Mouse (Mus musculus): ENCODE results near the gene Klhdc8a. TPM values are rescaled to one million over a fixed set of nuclear protein-coding genes. Genes with fewer than 3 reads are reported as not detected.
A peak's percentile ranks its signal among the peaks of the same experiment; 100 is the strongest.

The Klhdc8a gene
- polyA plus RNA-seq, 1 experiment from 2014 or later = 10.7 TPM

- no peak overlapping the region for H3K4me3 ChIP-seq
- H3K4me2 ChIP-seq = no peak overlapping the region
- H3K4me1 ChIP-seq = peaks cover 65% of the 10 kb centered on the region
- H3K9me3 ChIP-seq = no peaks in the 10 kb centered on the region
- no peak for ATAC-seq (replicated peaks)
- no peak overlapping the region for H3K27ac ChIP-seq
- H3K36me3 ChIP-seq (replicated peaks) = no peaks in the 10 kb centered on the region
- 51% methylated on average over 21 of the region's 21 CpGs for WGBS
- no peaks in the 10 kb centered on the region for H3K27me3 ChIP-seq (replicated peaks)
- H3K9ac ChIP-seq = no peak overlapping the region
Observed at GRCm38 (mm10) chr1:132292318-132293129, 5.9 kb upstream of the Klhdc8a start.

GRCm38 (mm10) chr1:132295506-132295905, 2.9 kb upstream of the Klhdc8a start:
- Histone ChIP-seq H3K36me3 (replicated peaks) (no peaks in the 10 kb centered on the region), H3K9me3 (no peaks in the 10 kb centered on the region), H3K4me2 (no peak overlapping the region), H3K4me1 (peaks cover 66% of the 10 kb centered on the region), H3K9ac (no peak overlapping the region), H3K27me3 (replicated peaks) (no peaks in the 10 kb centered on the region), H3K27ac (peak overlapping the region; percentile 57), H3K4me3 (no peak overlapping the region)
- 55% methylated on average over 7 of the region's 7 CpGs for WGBS
- peak; percentile 38; the same call in 1 of the 2 replicates for ATAC-seq (replicated peaks)

- H3K27ac ChIP-seq = no peak overlapping the region
Observed at GRCm38 (mm10) chr1:132296051-132296450, 2.4 kb upstream of the Klhdc8a start.

GRCm38 (mm10) chr1:132298801-132299464, 507 bp downstream of the Klhdc8a start:
- no peaks in the 10 kb centered on the region for H3K27me3 ChIP-seq (replicated peaks)
- peak overlapping the region; percentile 97 for H3K4me2 ChIP-seq
- peak overlapping the region; percentile 90 for H3K27ac ChIP-seq
- WGBS = under 1% methylated on average over 69 of the region's 71 CpGs
- H3K4me3 ChIP-seq = peak overlapping the region; percentile 69
- peak; percentile 70 for ATAC-seq (replicated peaks)
- H3K36me3 ChIP-seq (replicated peaks) = no peaks in the 10 kb centered on the region
- no peaks in the 10 kb centered on the region for H3K9me3 ChIP-seq
- peak overlapping the region; percentile 89 for H3K9ac ChIP-seq
- peaks cover 67% of the 10 kb centered on the region for H3K4me1 ChIP-seq

More at GRCm38 (mm10) chr1:132296051-132296450, 2.4 kb upstream of the Klhdc8a start:
- H3K4me3 ChIP-seq = no peak overlapping the region
- H3K9ac ChIP-seq = no peak overlapping the region
- H3K4me1 ChIP-seq = peaks cover 62% of the 10 kb centered on the region
- H3K4me2 ChIP-seq = no peak overlapping the region
- no peaks in the 10 kb centered on the region for H3K36me3 ChIP-seq (replicated peaks)
- 65% methylated on average over 3 of the region's 3 CpGs for WGBS
- no peaks in the 10 kb centered on the region for H3K9me3 ChIP-seq
- no peaks in the 10 kb centered on the region for H3K27me3 ChIP-seq (replicated peaks)
- ATAC-seq (replicated peaks) = no peak

GRCm38 (mm10) chr1:132299744-132300143, 1.3 kb downstream of the Klhdc8a start:
- ATAC-seq (replicated peaks) = no peak
- Histone ChIP-seq H3K4me2 (peak overlapping the region; percentile 97), H3K4me3 (peak overlapping the region; percentile 69), H3K27ac (0 out of 2 replicates have a peak overlapping the region, but pooled peaks have one; percentile 90), H3K9me3 (no peaks in the 10 kb centered on the region), H3K4me1 (peaks cover 67% of the 10 kb centered on the region), H3K27me3 (replicated peaks) (no peaks in the 10 kb centered on the region), H3K36me3 (replicated peaks) (no peaks in the 10 kb centered on the region), H3K9ac (no peak overlapping the region)
- 87% methylated on average over 5 of the region's 5 CpGs for WGBS

- no peak overlapping the region for H3K4me3 ChIP-seq
- H3K9me3 ChIP-seq = no peaks in the 10 kb centered on the region
- no peaks in the 10 kb centered on the region for H3K27me3 ChIP-seq (replicated peaks)
- no peak for ATAC-seq (replicated peaks)
- peaks cover 54% of the 10 kb centered on the region for H3K4me1 ChIP-seq
- no peaks in the 10 kb centered on the region for H3K36me3 ChIP-seq (replicated peaks)
- no peak overlapping the region for H3K9ac ChIP-seq
- H3K4me2 ChIP-seq = peak overlapping the region; percentile 97
- H3K27ac ChIP-seq = no peak overlapping the region
- 79% methylated on average over 5 of the region's 5 CpGs for WGBS
Observed at GRCm38 (mm10) chr1:132301242-132301641, 2.8 kb downstream of the Klhdc8a start.

- H3K27me3 ChIP-seq (replicated peaks) = no peaks in the 10 kb centered on the region
- H3K4me2 ChIP-seq = no peak overlapping the region
- peaks cover 50% of the 10 kb centered on the region for H3K4me1 ChIP-seq
- H3K9ac ChIP-seq = no peak overlapping the region
- 89% methylated on average over 9 of the region's 9 CpGs for WGBS
- H3K27ac ChIP-seq = no peak overlapping the region
- no peak for ATAC-seq (replicated peaks)
- H3K36me3 ChIP-seq (replicated peaks) = no peaks in the 10 kb centered on the region
- no peaks in the 10 kb centered on the region for H3K9me3 ChIP-seq
- H3K4me3 ChIP-seq = no peak overlapping the region
Observed at GRCm38 (mm10) chr1:132302341-132302866, 4.0 kb downstream of the Klhdc8a start.

GRCm38 (mm10) chr1:132304618-132305214, 6.3 kb downstream of the Klhdc8a start:
- Histone ChIP-seq H3K27ac (no peak overlapping the region), H3K9ac (no peak overlapping the region), H3K4me3 (no peak overlapping the region), H3K27me3 (replicated peaks) (no peaks in the 10 kb centered on the region), H3K4me1 (peaks cover 32% of the 10 kb centered on the region), H3K4me2 (no peak overlapping the region), H3K9me3 (no peaks in the 10 kb centered on the region), H3K36me3 (replicated peaks) (no peaks in the 10 kb centered on the region)
- ATAC-seq (replicated peaks) = no peak
- WGBS = 61% methylated on average over 9 of the region's 9 CpGs

GRCm38 (mm10) chr1:132306160-132306559, 7.7 kb downstream of the Klhdc8a start:
- peaks cover 23% of the 10 kb centered on the region for H3K4me1 ChIP-seq
- no peaks in the 10 kb centered on the region for H3K36me3 ChIP-seq (replicated peaks)
- H3K9me3 ChIP-seq = no peaks in the 10 kb centered on the region
- no peak overlapping the region for H3K27ac ChIP-seq
- no peak for ATAC-seq (replicated peaks)
- no peak overlapping the region for H3K4me2 ChIP-seq
- no peak overlapping the region for H3K4me3 ChIP-seq
- H3K9ac ChIP-seq = no peak overlapping the region
- H3K27me3 ChIP-seq (replicated peaks) = no peaks in the 10 kb centered on the region
- 49% methylated on average over 4 of the region's 4 CpGs for WGBS

- Histone ChIP-seq H3K36me3 (replicated peaks) (no peaks in the 10 kb centered on the region), H3K9me3 (no peaks in the 10 kb centered on the region), H3K4me3 (no peak overlapping the region), H3K27ac (no peak overlapping the region), H3K9ac (no peak overlapping the region), H3K4me1 (peaks cover 16% of the 10 kb centered on the region), H3K4me2 (no peak overlapping the region), H3K27me3 (replicated peaks) (no peaks in the 10 kb centered on the region)
- WGBS = 25% methylated on average over 4 of the region's 4 CpGs
- no peak for ATAC-seq (replicated peaks)
Observed at GRCm38 (mm10) chr1:132306808-132307207, 8.4 kb downstream of the Klhdc8a start.

GRCm38 (mm10) chr1:132307962-132308361, 9.5 kb downstream of the Klhdc8a start:
- Histone ChIP-seq H3K4me1 (0 out of 2 replicates have a peak, but pooled peaks cover 7% of the 10 kb centered on the region), H3K4me3 (no peak overlapping the region), H3K27me3 (replicated peaks) (no peaks in the 10 kb centered on the region), H3K36me3 (replicated peaks) (no peaks in the 10 kb centered on the region), H3K4me2 (no peak overlapping the region), H3K27ac (no peak overlapping the region), H3K9me3 (no peaks in the 10 kb centered on the region), H3K9ac (no peak overlapping the region)
- WGBS = 82% methylated on average over 6 of the region's 6 CpGs
- ATAC-seq (replicated peaks) = no peak

- Histone ChIP-seq H3K9ac (no peak overlapping the region), H3K4me2 (no peak overlapping the region), H3K27me3 (replicated peaks) (no peaks in the 10 kb centered on the region), H3K9me3 (no peaks in the 10 kb centered on the region), H3K4me3 (no peak overlapping the region), H3K27ac (no peak overlapping the region), H3K36me3 (replicated peaks) (no peaks in the 10 kb centered on the region), H3K4me1 (no peaks in the 10 kb centered on the region)
- ATAC-seq (replicated peaks) = no peak; the same call in 1 of the 2 replicates
- WGBS = 84% methylated on average over 7 of the region's 7 CpGs
Observed at GRCm38 (mm10) chr1:132308674-132309073, 10.2 kb downstream of the Klhdc8a start.
